Mouse (Mus musculus) ES-E14 (cell line): ENCODE results near the gene Nav2.

Experiments
- MAFK ChIP-seq: IDR thresholded peaks from 2 replicates; pipeline ENCODE4 v1.6.1; 2014; ENCODE audit warnings: mild to moderate bottlenecking, low read depth, low read length, inconsistent platforms; ENCODE audit not compliant: insufficient read depth
- ZNF384 ChIP-seq: IDR thresholded peaks from 2 replicates; pipeline ENCODE4 v1.6.1; 2012; ENCODE audit warnings: low read depth, low read length, inconsistent platforms

DNA sequence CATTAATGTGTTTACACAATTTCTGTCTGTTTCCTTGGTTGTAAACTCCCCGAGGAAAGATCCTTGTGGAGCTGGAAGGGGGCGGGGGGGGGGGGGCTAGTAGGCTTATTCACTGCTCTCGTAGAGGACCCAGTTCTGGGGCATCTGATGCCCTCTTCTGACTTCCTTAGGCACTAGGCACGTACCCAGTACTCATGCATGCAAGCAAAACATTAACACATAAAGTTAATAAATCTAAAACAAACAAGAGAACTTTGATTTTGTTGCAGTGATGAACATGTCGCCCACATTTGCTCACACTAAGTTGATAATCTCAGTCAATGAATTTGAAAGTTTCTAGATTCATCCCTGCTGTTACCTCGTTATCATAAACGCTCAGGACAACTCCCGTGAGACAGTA, 325.8 kb downstream of the Nav2 start:
- TF ChIP-seq MAFK (no peak), ZNF384 (no peak)
